Mouse (Mus musculus) lung, embryonic 16.5 days (tissue): Measurements from ENCODE around the gene Tsnax. TPM values are rescaled to one million over a fixed set of nuclear protein-coding genes. Genes with fewer than 3 reads are reported as not detected.

ENCODE experiments used
- ATAC-seq: fragments of 200-750 bp; cut with Nextera tagmentation; 2 replicates; pipeline ENCODE4 v1.8.0; 2017; ENCODE audit warnings: low read depth, mild to moderate bottlenecking, moderate library complexity
- H3K27ac ChIP-seq: fragments of 300-500 bp; sonication (generic); 2 replicates; pipeline ENCODE4 v1.5.1; 2014; ENCODE audit warnings: mild to moderate bottlenecking, control low read depth, low read length
- H3K27me3 ChIP-seq: fragments of 300-500 bp; sonication (generic); 2 replicates; pipeline ENCODE4 v1.6.1; 2014; ENCODE audit warnings: low read depth, low read length, mixed read lengths; ENCODE audit not compliant: control insufficient read depth, insufficient read depth
- H3K36me3 ChIP-seq: fragments of 300-500 bp; sonication (generic); 2 replicates; pipeline ENCODE4 v1.6.1; 2014; ENCODE audit warnings: low read length; ENCODE audit not compliant: control insufficient read depth, insufficient read depth
- H3K4me1 ChIP-seq: fragments of 300-500 bp; sonication (generic); replicated peaks from 2 replicates; pipeline ENCODE4 v1.6.1; 2014; ENCODE audit warnings: low read length, mixed read lengths; ENCODE audit not compliant: control insufficient read depth, insufficient read depth
- H3K4me2 ChIP-seq: fragments of 300-500 bp; sonication (generic); 2 replicates; pipeline ENCODE4 v1.6.1; 2014; ENCODE audit warnings: low read depth, low read length, control low read depth
- H3K4me3 ChIP-seq: fragments of 300-500 bp; sonication (generic); 2 replicates; pipeline ENCODE4 v1.5.1; 2014; ENCODE audit warnings: mild to moderate bottlenecking, low read length, control low read depth
- H3K9ac ChIP-seq: fragments of 300-500 bp; sonication (generic); 2 replicates; pipeline ENCODE4 v1.6.1; 2014; ENCODE audit warnings: low read length, control low read depth
- H3K9me3 ChIP-seq: fragments of 300-500 bp; sonication (generic); 2 replicates; pipeline ENCODE4 v1.6.1; 2016; ENCODE audit warnings: low read length; ENCODE audit not compliant: control insufficient read depth
- WGBS: fragments of 180-500 bp; shearing (Covaris S2); extraction: QIAGEN DNeasy Blood & Tissue Kit; methylation state at CpG from one replicate; pipeline ENCODE4 v1.1.7; 2014; 5-methylcytosine and 5-hydroxymethylcytosine counted together
- polyA plus RNA-seq: library from polyadenylated mRNA; unstranded; fragments of >200 nt; fragmentation: Nextera tagmentation; extraction: Ambion mirVana; gene quantifications from 2 replicates; pipeline ENCODE4 v1.2.1, GENCODE M21; 2015

The Tsnax gene
- polyA plus RNA-seq, 1 experiment from 2014 or later, result 112 TPM

DNA sequence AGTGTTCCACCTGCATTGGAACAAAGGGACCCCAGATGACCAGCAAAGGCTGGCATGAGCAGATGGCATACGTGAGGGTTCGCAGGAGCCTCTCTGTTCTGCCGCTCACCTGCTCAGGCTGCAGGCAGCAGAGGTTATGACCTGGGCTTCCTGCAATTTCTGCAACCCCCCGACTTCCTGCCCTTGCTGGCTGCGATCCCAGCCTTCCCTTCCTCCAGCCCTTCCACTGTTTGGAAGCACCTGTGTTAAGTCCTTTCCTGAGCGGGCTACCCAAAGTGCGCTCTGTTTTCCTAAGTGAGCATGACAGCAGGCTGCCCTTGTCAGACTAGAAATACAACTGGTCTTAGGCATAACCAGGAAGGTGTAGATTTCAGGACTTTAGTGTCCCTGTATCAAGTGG is 24.3 kb downstream of the Tsnax start:
- no peak overlapping the region for H3K4me2 ChIP-seq
- no peaks in the 10 kb centered on the region for H3K27me3 ChIP-seq
- H3K4me3 ChIP-seq, result no peak overlapping the region
- WGBS, result 66% methylated on average over 7 of the region's 7 CpGs
- H3K4me1 ChIP-seq, result no peaks in the 10 kb centered on the region
- peaks cover 7% of the 10 kb centered on the region; the same call in 1 of the 2 replicates for H3K36me3 ChIP-seq
- H3K9me3 ChIP-seq, result no peaks in the 10 kb centered on the region
- peak; percentile 68 for ATAC-seq
- no peak overlapping the region for H3K27ac ChIP-seq
- no peak overlapping the region for H3K9ac ChIP-seq

DNA sequence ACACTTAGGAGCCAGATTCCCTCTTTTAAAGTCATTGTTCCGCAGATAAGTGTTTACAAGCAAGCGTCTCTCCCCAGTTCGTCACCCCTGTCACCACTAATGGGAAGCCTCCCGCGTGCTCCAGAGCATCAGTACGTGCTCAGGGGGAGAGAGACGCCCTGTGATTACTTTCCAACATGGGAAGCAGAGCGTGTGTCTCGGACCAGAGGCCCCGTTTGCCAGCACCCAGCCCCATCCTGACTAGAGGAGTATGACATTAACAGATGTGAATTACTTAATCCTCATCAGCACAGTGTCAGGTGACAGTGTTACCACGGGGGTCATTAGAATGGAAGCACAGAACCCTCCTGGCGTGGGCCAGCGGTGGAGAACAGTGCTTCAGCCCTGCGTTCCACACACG is 25.9 kb downstream of the Tsnax start:
- Histone ChIP-seq H3K27ac (no peak overlapping the region), H3K27me3 (no peaks in the 10 kb centered on the region), H3K36me3 (peaks cover 4% of the 10 kb centered on the region; the same call in 1 of the 2 replicates), H3K4me3 (no peak overlapping the region), H3K4me2 (no peak overlapping the region), H3K4me1 (no peaks in the 10 kb centered on the region), H3K9ac (no peak overlapping the region), H3K9me3 (no peaks in the 10 kb centered on the region)
- WGBS, result 78% methylated on average over 15 of the region's 15 CpGs
- ATAC-seq, result no peak

DNA sequence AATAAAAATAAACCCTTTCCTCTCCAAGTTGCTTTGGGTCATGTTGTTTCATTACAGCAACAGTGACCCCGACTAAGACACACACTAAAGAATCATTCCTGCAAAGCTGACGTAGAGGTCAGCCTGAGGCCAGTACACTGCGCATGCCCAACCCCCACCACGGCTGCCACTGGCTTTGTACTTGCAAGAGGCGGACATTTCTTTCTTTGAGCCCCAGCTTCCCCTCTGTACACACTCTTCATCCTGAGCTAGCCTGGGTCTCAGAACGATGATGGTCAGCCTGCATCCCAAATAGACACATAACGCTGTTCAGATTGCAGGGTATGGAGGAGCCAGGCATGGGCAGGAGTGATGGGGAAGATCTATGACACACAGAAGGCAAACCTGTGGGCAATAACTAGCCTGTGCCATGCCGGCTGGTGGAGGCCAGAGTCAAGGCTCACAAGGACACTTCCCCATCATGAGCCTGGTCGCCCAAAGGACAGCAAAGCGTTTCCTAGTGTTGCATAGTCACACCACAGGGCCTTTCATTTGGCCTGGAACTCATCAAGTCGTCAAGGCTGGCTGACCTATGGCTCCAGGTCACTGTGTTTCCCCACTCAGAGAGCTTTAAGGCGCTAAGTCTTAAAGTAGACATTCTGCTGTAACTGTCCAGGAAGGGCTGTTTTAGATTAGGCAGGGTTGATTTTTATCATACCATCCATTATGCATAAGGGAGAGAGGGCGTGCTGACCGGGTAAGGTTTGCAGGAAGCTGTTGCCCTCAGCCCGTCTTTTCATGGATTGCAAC is 28.0 kb downstream of the Tsnax start:
- WGBS, result 67% methylated on average over 15 of the region's 15 CpGs
- Histone ChIP-seq H3K9me3 (no peaks in the 10 kb centered on the region), H3K36me3 (peaks cover 4% of the 10 kb centered on the region; the same call in 1 of the 2 replicates), H3K4me1 (no peaks in the 10 kb centered on the region), H3K4me2 (no peak overlapping the region), H3K27me3 (no peaks in the 10 kb centered on the region), H3K4me3 (no peak overlapping the region), H3K27ac (no peak overlapping the region), H3K9ac (no peak overlapping the region)
- ATAC-seq, result no peak

DNA sequence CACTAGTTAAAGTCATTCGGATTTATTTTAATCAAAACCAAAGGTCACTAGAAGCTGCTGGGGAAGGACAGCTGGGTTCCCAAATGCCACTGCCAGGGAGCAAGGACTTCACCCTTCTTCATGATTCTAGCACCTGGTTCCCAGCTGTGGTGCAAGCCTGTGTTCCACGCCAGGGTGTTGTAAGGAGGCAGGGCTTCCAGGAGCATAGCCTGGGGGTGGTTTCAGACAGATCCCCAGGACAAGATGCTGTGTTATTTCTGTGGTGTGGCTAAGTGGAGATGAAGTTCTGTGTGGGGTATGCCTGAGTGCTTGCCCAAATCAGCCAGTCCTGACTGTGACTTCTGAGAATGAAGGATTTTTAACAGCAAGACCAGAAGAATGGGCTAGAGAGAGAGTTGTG is 28.7 kb downstream of the Tsnax start:
- no peak overlapping the region for H3K9ac ChIP-seq
- no peak for ATAC-seq
- WGBS, result 49% methylated on average over 2 of the region's 2 CpGs
- no peak overlapping the region for H3K4me3 ChIP-seq
- no peak overlapping the region for H3K27ac ChIP-seq
- peaks cover 4% of the 10 kb centered on the region; the same call in 1 of the 2 replicates for H3K36me3 ChIP-seq
- H3K4me2 ChIP-seq, result no peak overlapping the region
- no peaks in the 10 kb centered on the region for H3K27me3 ChIP-seq
- H3K4me1 ChIP-seq, result no peaks in the 10 kb centered on the region
- H3K9me3 ChIP-seq, result no peaks in the 10 kb centered on the region

DNA sequence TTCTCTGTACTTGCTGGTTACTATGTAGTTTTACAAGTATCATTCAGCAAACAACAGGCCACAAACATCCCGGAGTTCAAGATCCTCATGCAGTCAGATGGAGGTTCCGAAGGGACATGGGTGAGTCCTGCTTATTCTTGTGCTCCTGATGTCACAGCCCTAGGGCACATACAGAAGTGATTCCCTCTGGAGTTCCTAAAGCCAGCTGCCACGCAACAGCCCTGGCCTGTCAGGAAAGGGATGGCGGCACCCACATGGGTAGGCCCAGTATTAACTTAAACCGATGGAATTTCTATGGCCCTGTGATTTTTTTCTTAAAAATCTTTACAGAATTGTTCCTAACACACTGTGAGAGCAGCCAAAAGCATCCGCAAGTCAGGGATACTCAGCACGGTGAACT is 30.6 kb downstream of the Tsnax start:
- Histone ChIP-seq H3K36me3 (peaks cover 4% of the 10 kb centered on the region; the same call in 1 of the 2 replicates), H3K27me3 (no peaks in the 10 kb centered on the region), H3K4me2 (no peak overlapping the region), H3K4me1 (no peaks in the 10 kb centered on the region), H3K4me3 (no peak overlapping the region), H3K9me3 (no peaks in the 10 kb centered on the region), H3K9ac (no peak overlapping the region), H3K27ac (no peak overlapping the region)
- WGBS, result 71% methylated on average over 7 of the region's 7 CpGs
- 0 out of 2 replicates have a peak, but pooled peaks have one; percentile 36 for ATAC-seq

DNA sequence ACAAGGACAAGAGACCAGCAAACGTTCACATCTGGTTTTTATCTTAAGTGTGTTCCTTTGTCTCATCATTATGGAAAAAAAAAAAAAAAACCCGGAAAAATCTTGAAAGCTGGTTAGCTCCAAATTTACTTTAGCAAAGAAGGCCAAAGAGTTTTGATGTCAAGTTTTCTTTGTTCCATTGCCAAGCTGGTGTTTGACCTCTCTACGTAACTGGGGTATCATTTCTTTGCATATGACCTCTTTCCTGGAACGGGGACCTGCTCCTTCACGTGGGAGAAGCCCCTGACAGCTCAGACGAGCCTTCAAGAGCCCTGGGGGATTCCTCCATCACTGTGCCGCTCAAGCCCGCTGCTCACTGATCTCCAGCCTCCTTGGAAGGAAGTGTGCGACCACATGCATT is 31.1 kb downstream of the Tsnax start:
- no peak for ATAC-seq
- no peak overlapping the region for H3K9ac ChIP-seq
- no peak overlapping the region for H3K4me3 ChIP-seq
- no peak overlapping the region for H3K4me2 ChIP-seq
- H3K36me3 ChIP-seq, result peaks cover 4% of the 10 kb centered on the region; the same call in 1 of the 2 replicates
- H3K4me1 ChIP-seq, result no peaks in the 10 kb centered on the region
- WGBS, result 16% methylated on average over 9 of the region's 9 CpGs
- H3K27ac ChIP-seq, result no peak overlapping the region
- no peaks in the 10 kb centered on the region for H3K27me3 ChIP-seq
- no peaks in the 10 kb centered on the region for H3K9me3 ChIP-seq

DNA sequence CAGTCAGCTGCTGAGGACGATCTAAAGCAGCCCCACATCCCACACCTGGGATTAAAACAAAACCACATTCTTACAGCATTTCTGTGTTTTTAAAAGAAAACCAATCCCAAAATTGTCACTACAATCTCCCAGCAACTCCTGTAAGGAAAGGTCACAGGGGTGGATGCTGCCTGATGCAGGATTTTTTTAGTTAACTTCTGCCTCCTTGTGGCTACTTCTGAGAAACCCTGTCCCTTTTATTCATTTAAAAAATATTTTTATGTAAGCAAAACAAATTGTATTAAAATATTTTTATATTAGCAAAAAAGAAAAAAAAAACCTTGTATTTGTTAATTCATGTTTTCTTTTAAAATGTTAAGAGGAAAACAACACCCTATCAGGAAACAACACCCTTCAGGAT is 33.0 kb downstream of the Tsnax start:
- H3K9me3 ChIP-seq, result no peaks in the 10 kb centered on the region

DNA sequence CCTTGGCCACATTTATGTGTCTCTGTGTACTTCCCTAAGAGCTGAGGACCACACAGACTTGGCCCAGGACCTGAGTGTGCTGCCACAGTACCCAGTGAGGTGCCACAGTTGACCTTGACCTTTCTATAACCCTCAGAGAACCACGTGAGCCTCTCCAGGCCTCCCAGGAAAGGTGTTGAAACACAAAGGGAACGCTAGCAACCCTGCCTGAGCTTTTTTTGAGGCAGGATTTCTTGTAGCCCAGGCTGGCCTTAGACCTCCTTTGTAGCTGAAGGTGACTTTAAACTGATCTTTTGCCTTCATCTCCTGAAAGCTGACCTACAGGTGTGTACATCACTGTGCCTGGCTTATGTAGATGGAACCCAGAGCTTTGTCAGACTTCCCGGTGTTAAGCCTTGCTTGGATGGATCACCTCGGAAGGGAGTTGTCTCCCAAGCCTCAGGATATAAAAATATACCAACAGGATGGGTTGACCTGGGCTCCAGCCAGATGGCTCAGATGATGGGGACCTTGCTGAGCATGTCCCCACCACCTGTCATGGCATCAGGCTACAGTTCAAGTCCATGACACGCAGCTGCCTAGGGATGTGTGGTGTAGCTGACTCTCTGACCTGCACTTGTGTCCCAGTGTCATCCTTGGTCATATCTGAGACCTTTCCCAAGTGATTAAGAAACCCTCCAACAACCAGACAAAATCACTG is 36.4 kb downstream of the Tsnax start:
- no peaks in the 10 kb centered on the region for H3K36me3 ChIP-seq
- ATAC-seq, result no peak
- no peaks in the 10 kb centered on the region for H3K9me3 ChIP-seq
- H3K4me2 ChIP-seq, result no peak overlapping the region
- H3K4me3 ChIP-seq, result no peak overlapping the region
- peaks cover 5% of the 10 kb centered on the region for H3K4me1 ChIP-seq
- WGBS, result 53% methylated on average over 5 of the region's 5 CpGs
- H3K9ac ChIP-seq, result no peak overlapping the region
- no peak overlapping the region for H3K27ac ChIP-seq
- H3K27me3 ChIP-seq, result no peaks in the 10 kb centered on the region

More for the DNA sequence above, 33.0 kb downstream of the Tsnax start:
- Histone ChIP-seq H3K4me2 (no peak overlapping the region), H3K9ac (no peak overlapping the region), H3K4me3 (no peak overlapping the region), H3K36me3 (no peaks in the 10 kb centered on the region), H3K27ac (no peak overlapping the region), H3K4me1 (no peaks in the 10 kb centered on the region), H3K27me3 (no peaks in the 10 kb centered on the region)
- ATAC-seq, result no peak
- WGBS, result 84% methylated on average over 1 of the region's 1 CpGs

DNA sequence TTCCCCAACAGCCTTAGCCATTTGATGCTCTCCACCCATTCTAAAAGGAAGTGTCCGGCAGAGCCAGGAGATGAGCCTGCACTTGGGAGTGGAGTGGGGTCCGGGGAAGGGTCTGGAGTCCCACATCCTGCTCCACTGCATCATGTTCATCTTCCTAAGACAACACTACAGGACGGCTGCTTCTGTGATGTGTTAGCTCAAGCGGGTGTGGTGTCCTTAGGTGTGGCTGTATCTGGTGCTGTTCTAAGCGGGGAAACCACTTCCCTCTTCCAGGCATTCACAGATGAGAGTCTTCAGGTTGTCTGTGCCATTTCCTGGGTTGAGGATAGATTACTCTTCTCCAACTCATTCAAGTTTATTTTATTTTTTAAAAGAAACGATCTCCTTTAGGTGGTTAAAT is 37.0 kb downstream of the Tsnax start:
- H3K4me2 ChIP-seq, result no peak overlapping the region
- H3K4me3 ChIP-seq, result no peak overlapping the region
- H3K36me3 ChIP-seq, result no peaks in the 10 kb centered on the region
- no peak for ATAC-seq
- peaks cover 5% of the 10 kb centered on the region for H3K4me1 ChIP-seq
- WGBS, result 64% methylated on average over 6 of the region's 6 CpGs
- no peak overlapping the region for H3K9ac ChIP-seq
- H3K27me3 ChIP-seq, result no peaks in the 10 kb centered on the region
- H3K27ac ChIP-seq, result no peak overlapping the region
- no peaks in the 10 kb centered on the region for H3K9me3 ChIP-seq
